In genomic region chr7:111122084-111122530, GRCm38 (mm10) we compare ENCODE assay signal across 7 mouse cellular contexts. TPM values are rescaled to one million over a fixed set of nuclear protein-coding genes. Genes with fewer than 3 reads are reported as not detected.
A peak's percentile ranks its signal among the peaks of the same experiment; 100 is the strongest.
DNase-seq lines count a peak whose midpoint lies in the region; ATAC-seq and TF ChIP-seq lines count a peak whose summit lies in the region.

No protein-coding gene starts in this region.

- H3K36me3 ChIP-seq in E14TG2a.4 (ENCODE audit: insufficient read depth, low read length): peaks cover 14% of the 10 kb centered on the region
- no peaks in the 10 kb centered on the region for H3K36me3 ChIP-seq in kidney, embryonic 16.5 days (ENCODE audit: insufficient read depth, low read length)
- no peaks in the 10 kb centered on the region for H3K36me3 ChIP-seq in lung, embryonic 15.5 days

- no peak for TF ChIP-seq CTCF in E14TG2a.4 (conservative IDR thresholded peaks at IDR 0.05; ENCODE audit: low read length)

- no peaks in the 10 kb centered on the region for H3K9me3 ChIP-seq in E14TG2a.4 (ENCODE audit: low read length)
- H3K9me3 ChIP-seq in kidney, embryonic 16.5 days (ENCODE audit: low read length): no peaks in the 10 kb centered on the region
- no peaks in the 10 kb centered on the region for H3K9me3 ChIP-seq in lung, embryonic 15.5 days

- H3K27ac ChIP-seq in kidney, embryonic 16.5 days (ENCODE audit: low read length): peak overlapping the region; percentile 99
- H3K27ac ChIP-seq in lung, embryonic 15.5 days: peak overlapping the region; percentile 96

- H3K4me3 ChIP-seq in E14TG2a.4 (replicated peaks; ENCODE audit: low read length): peak overlapping the region; percentile 83
- peak overlapping the region; percentile 75 for H3K4me3 ChIP-seq in kidney, embryonic 16.5 days (ENCODE audit: low read length)
- peak overlapping the region; percentile 59 for H3K4me3 ChIP-seq in lung, embryonic 15.5 days

- DNase-seq in WW6 (ENCODE audit: low read depth, low spot score): peak; percentile 50
- peak; percentile 93 for DNase-seq in embryo, embryonic 9.5 days (ENCODE audit: extremely low spot score)

- H3K4me1 ChIP-seq in E14TG2a.4 (replicated peaks; ENCODE audit: low read depth, low read length): peaks cover 16% of the 10 kb centered on the region; the same call in 1 of the 2 replicates
- H3K4me1 ChIP-seq in kidney, embryonic 16.5 days (ENCODE audit: insufficient read depth, low read length): peaks cover 8% of the 10 kb centered on the region
- H3K4me1 ChIP-seq in lung, embryonic 15.5 days: peaks cover 12% of the 10 kb centered on the region; the same call in 1 of the 2 replicates

- peak; percentile 68 for ATAC-seq in granulocyte monocyte progenitor cell, adult 5-6 weeks (replicated peaks; ENCODE audit: poor library complexity, severe bottlenecking)
- peak; percentile 90 for ATAC-seq in kidney, embryonic 16.5 days (ENCODE audit: low FRiP score, low TSS enrichment)
- peak; percentile 88 for ATAC-seq in lung, embryonic 15.5 days (ENCODE audit: borderline replicate concordance, extremely low read depth, low FRiP score, low TSS enrichment)
- peak; percentile 44 for ATAC-seq in neutrophil, adult 5-6 weeks (ENCODE audit: extremely low read depth, insufficient number of reproducible peaks, low FRiP score, poor library complexity, severe bottlenecking)

- under 1% methylated on average over 34 of the region's 34 CpGs for WGBS in kidney, embryonic 16.5 days
- under 1% methylated on average over 34 of the region's 34 CpGs for WGBS in lung, embryonic 15.5 days

- H3K27me3 ChIP-seq in E14TG2a.4 (ENCODE audit: insufficient read depth, low read length): no peaks in the 10 kb centered on the region
- H3K27me3 ChIP-seq in kidney, embryonic 16.5 days (ENCODE audit: insufficient read depth, low read length): no peaks in the 10 kb centered on the region
- no peaks in the 10 kb centered on the region for H3K27me3 ChIP-seq in lung, embryonic 15.5 days

- H3K9ac ChIP-seq in kidney, embryonic 16.5 days (replicated peaks; ENCODE audit: low read length): peak overlapping the region; percentile 95
- H3K9ac ChIP-seq in lung, embryonic 15.5 days: peak overlapping the region; percentile 59

- peak overlapping the region; percentile 88 for H3K4me2 ChIP-seq in kidney, embryonic 16.5 days (replicated peaks; ENCODE audit: low read depth, low read length)
- peak overlapping the region; percentile 76 for H3K4me2 ChIP-seq in lung, embryonic 15.5 days

RNA-seq across cellular contexts. Expression of gene Eif4g2, which starts 39.3 kb away (rescaled TPM):
- total RNA-seq in granulocyte monocyte progenitor cell, adult 5-6 weeks (2014; fragmentation: Nextera tagmentation): 608 and 609 TPM in 2 replicates
- 735 and 956 TPM in 2 replicates for total RNA-seq in granulocyte monocyte progenitor cell, adult 5-6 weeks (2017)
- polyA plus RNA-seq in kidney, embryonic 16.5 days (2015; fragmentation: Nextera tagmentation; extraction: Ambion mirVana): 856 and 968 TPM in 2 replicates
- polyA plus RNA-seq in lung, embryonic 15.5 days (2015; fragmentation: Nextera tagmentation; extraction: Ambion mirVana): 735 and 742 TPM in 2 replicates
- total RNA-seq in neutrophil, adult 5-6 weeks (2017): 857 and 887 TPM in 2 replicates

Comparison
In these comparisons a context has a peak if more than half of its experiments do, and no peak if none do; other contexts are left out.
1. Peak in every context shown above with its lines: DNase-seq, ATAC-seq, H3K4me3 ChIP-seq and H3K27ac ChIP-seq.